Mouse (Mus musculus) thymus, postnatal 4 days (tissue): Measurements from ENCODE around the gene Lrrc49.

ENCODE experiments used
- DNase-seq: peaks from one replicate; pipeline ENCODE4 v3.0.0; 2021

Lrrc49 gene

DNA sequence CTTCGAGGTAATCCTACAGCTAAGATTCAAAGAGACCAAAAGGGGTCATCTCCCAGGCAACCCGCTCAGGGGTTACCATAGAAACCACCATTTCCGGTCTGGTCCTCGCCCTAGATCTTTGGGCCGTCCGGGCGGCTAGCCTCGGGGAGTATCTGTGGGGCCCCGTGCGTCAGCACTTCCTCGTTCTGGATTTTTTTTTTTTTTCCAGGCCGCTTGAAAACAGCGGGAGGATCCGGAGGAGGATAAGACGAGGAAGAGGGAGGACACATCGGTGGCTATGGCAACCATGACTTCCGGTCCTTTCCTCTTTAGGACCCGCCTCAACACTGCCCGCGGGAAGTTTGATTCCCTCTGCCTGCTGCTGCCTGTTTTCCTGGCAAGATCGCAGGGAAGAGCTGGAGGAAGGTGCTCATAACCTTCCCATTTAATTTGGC, at the start of gene Lrrc49:
Gene Lrrc49 (minus strand): TSS at position 268 of the 434 bp plus-strand sequence.
- peak; percentile 84 for DNase-seq

DNA sequence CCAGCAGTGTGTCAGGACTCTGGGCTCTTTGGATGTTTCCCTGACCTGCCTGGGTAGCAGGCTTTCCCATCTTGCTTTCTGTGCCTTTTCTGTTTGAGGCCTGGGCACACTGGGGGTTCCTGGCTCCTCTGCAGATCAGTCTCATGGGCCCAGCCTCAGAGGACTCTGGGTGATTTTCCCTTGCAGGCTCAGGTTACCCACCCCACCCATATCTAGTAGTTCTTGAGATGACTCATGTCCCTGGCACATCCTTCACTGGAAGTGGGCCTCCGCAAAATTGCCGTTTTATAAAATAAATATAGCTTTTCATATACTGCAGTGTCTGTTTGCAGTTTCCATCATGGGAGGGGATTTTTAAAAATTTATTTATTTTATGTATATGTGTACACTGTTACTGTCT, 46.4 kb upstream of the Lrrc49 start:
- no peak for DNase-seq

DNA sequence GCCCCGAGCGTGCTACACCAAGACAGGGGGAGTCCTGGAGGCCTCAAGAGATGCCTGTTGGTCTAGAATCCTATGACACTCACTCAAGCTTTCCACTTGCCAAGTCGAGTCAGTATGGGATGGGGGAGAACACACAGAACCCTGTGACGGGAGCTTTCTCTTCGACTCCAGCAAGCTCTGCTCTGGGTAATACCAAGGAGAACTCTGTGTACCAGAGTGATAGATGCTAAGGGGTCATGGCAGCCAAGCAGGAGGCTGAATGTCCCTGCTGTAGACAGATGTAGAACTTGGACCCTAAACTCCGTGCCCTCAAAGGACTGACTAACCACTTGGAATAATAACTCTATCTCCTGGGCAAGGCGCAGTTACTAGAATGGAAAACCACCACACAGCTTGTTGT, 37.0 kb upstream of the Lrrc49 start:
- DNase-seq, result no peak

DNA sequence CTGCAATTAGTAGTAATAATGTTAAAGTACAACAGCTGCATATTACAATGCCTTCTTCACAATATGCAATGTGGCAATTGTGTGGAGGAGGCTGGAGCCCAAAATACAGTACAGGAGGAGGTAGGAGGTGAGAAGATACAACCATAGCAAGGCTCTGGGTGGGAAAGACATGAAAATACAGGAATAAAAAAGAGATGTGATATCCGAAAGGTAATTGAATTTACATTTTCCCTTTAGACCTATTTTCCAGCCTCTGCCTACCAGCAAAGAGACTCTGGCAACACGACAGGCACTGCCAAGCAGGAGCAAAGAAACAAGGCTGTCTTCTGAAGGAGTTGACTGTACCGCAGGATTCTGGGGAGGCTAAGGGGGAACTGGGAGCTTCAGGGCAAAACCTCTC, 31.7 kb upstream of the Lrrc49 start:
- no peak for DNase-seq

DNA sequence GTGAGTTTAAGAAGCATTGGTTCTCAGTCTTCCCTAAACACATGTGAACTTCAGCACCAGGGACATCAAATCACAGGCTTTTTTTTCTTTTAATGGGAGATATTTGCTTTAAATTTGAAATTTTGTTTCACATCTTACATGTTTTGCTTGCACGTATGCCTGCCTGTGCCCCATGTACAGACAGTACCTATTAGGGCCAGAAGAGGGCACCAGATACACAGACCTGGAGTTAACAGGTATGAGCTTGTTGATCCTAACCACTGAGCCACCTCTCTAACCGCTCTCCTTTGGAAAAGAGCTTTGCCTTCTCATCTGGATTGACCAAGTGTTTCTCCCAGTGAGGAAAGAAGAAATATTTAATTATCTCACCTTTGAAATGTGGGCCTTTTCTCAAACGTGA, 30.3 kb upstream of the Lrrc49 start:
- DNase-seq, result peak; percentile 73

DNA sequence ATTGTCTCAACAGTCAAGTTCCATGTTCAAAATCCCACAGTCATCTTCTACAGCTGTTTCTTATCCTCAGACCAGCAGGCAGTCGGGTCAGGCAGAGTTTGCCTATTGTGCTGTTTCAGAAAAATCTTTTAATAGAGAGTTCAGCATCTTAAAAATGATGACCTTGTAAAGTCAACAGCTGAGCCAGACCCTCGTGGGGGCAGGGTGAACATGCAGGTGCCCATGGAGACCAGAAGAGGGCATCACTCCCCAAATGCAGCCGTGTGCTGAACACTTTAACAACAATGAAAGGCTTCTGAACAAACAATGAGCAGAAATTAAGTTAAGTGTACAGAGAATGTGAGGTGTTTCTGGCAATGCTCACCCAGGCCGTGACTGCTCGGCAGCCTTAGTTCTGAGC, 27.9 kb upstream of the Lrrc49 start:
- no peak for DNase-seq

DNA sequence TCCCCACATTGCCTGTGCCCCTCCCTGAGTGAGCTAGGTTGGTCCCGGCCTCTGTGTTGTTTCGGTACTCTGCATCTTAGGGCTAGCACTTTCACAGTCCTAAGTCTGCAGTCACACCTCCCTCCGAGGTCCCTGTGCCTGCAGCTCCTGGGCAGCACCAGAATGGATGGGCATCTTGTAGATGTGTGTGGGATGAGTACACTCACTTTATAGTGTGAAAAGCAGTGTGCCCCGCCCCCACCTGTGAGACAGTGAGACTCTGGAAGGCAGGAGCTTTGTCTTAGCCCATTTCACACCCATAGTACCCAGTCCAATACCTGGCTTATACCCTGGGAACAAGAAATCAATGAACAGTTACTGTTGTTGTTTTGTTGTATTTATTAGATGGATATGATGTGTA, 27.3 kb upstream of the Lrrc49 start:
- no peak for DNase-seq

DNA sequence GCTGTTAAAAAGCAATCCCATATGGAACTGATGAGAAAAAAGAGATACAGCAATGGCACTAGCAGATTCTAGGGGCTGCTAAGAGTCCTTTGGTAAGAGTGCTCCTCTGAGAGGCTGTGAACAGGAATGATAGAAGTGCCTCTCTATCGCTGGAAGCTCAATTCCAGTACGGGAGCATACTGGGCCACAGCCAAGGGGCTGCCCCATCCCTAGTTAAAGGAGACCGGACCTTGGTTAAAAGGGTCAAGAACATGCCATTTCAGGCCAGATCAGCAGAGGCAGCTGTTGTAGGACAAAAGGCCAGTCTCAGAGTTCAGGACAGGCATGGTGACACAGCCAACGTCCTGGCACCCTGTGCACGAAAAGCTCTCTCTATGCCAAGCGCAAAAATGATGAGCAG, 26.2 kb upstream of the Lrrc49 start:
- no peak for DNase-seq

DNA sequence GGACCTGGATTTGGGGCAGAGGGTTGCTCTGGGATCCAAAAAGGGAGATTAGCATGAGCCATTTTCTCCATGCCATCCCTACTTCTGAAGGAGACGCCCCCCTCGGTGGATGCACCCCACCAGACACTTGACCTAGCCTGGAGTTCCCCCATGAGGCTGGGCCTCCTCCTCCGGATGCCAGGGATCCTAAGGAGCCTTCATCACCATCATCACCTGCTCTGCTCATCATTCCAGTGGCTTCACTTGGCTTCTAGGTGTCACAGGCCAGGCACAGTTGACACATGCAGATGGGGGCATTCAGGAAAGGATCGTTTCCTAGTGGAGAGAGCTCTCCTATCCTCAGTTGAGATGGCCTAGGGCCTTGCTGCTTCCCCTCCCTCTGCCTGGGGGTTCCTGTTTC, 25.7 kb upstream of the Lrrc49 start:
- no peak for DNase-seq

DNA sequence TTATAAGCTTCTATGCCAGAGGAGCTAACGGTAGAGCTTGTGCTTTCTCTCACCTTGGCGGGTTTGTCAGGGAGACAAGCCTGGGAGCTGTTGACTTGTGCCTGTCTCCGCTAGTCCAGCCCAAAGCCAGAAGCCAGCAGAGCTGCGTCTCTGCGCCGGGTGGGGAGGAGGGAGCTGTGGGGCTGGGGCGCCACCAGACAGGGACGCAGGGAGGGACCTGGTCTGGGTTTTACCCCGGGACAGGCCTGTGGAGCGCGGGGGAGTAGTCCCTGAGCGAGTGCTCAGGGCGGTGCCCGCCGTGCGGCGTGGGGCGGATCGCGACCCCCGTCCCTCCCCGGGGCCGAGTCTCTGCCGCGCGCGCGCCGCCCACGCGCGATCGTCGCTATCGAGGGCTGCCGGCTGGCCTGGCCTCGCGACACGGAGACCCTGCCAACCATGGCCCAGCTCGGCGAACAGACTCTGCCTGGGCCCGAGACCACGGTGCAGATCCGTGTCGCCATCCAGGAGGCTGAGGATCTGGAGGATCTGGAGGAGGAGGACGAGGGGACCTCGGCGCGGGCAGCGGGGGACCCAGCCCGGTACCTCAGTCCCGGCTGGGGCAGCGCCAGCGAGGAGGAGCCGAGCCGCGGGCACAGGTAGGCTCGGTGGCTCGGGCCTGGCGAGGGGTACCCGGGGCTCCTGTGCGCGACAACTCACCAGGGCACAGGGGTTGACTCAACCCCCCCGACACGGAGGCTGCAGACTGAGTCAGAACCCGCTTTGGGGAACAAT, 25.0 kb upstream of the Lrrc49 start, which contains the start of gene Larp6:
Gene Larp6 (plus strand): TSS at position 219 of the 771 bp plus-strand sequence.
- DNase-seq, result peak; percentile 37

DNA sequence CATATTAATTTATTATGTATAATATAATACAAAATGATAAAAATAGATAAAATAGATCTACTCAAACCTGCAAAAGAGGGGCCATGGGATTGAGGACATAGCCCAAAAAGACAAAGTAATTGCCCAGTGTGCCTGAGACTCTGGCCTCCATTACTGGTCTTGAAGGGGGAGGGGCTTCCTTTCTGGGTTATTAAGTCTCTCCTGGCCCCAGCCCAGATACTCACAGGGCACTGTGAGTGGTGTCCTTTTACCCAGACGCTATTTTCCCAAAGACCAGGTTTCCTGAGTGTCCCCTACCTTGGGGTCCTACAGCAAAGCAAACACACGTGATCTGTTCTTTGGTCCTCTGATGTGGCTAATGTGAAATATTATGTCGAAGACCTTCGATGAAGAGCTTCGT, 24.1 kb upstream of the Lrrc49 start:
- DNase-seq, result no peak

DNA sequence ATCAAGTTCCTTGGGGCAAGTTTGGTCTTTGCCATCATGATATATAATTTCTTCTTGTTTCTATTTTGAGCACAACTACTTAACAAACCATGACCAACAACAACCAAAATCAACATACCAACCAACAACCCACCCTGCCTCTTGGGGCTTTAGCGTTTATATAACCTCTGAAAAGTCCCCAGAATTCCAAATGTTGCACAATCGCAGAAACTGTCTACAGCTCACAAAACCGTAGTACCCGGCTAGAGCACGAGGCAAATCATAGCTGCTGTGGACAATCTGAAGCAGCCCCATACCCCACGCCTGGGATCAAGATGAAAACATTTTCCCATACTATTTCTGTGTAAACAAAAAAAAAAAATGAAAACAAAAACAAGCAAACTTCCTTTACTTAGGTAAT, 21.8 kb upstream of the Lrrc49 start:
- no peak for DNase-seq

DNA sequence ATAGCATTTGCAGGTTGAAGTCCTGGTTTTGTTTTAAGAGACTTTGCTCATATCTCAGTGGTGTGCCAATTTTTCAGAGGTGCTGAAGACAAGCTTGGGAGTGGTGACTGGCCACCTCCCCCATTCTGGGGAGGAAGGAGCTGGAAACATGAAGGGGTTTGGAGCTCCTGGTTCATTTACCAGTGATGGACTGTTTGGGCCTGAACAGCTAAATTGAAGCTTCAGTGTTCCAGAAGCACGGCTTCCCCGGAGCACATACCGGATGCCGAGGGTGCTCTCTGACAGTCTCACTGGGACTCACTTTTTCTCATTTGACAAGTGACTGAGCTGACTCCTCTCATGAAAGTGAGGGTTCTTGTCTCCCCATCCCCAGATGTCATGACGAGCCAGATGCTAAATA, 20.6 kb upstream of the Lrrc49 start:
- DNase-seq, result no peak

DNA sequence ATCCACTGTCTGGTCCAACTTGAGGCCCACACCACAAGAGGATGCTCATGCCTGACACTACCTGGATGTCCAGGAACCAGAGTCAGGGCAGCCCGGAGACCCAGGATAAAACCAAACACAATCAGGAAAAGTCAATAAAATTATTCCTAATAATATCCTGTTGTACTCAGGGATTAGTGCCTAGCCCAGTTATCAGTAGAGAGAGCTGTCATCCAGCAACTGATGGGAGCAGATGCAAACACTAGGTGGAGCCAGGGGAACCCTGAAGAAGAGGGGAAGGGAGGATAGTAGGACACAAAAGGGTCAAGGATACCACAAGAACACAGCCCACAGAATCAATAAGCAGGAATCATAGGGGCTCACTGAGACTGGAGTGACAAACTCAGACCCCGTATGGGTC, 19.6 kb upstream of the Lrrc49 start:
- DNase-seq, result no peak

DNA sequence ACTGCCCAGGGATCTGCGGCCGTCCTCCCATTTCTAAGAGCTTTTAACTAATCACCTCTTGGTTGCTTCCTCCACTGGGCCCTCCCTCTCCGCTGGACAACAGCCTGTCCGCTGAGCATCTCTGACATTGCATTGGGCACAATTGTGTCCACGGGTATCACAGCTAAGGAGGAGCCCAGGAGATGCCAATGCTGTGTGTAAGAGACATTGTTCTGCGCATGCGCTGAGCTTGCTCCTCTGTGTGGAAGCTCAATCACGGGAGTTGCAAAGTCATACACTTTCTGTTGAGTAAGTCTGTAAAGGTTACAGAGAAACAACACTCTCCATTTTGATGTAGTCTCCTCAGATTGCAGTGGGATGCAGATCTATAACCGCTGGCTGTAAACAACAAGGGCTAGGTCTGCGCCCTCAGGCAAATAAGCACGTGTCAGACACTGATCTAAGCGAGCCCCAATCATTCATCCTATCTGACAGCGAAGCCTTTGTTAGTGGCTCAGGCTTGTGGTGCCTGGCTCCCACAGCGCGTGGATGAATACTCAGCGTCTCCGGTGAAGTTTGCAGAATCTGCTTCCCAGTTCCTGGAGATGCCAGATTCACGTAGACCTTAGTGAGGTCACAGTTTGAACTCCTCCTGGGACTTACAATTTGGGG, 11.7 kb upstream of the Lrrc49 start:
- DNase-seq, result no peak

DNA sequence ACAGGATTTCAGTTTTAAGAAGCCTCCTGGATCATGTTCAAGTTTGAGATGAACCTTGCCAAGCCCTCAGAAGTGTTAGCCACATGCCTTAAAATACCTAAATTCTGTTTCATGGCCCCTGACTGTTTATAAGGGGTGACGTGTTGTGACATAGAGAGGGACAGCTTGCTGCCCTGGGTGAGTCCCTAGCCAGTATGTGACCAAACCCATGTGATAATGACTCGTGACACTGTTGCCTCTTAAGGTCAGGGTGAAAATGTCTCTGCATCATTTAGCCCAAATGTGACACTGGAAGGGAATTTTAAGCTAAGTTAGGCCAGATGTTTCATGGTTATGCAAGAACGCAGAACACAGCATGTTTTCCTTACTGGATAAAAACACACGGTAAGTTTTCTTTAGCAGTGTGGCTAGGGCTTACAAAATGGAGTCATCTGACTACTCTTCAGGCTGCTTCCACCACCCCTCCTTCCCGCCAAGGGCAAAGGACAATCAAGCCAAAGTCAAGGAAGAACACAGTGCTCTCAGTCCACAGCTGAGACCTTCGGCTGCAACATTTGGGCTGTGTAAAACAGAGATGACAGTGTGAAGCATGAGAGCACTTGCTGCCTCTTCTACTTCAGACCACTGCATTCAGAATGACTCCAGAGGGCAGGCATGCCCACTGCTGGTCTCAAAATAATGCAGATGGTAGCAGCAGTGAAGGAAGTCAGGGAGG, 8.5 kb upstream of the Lrrc49 start:
- no peak for DNase-seq

DNA sequence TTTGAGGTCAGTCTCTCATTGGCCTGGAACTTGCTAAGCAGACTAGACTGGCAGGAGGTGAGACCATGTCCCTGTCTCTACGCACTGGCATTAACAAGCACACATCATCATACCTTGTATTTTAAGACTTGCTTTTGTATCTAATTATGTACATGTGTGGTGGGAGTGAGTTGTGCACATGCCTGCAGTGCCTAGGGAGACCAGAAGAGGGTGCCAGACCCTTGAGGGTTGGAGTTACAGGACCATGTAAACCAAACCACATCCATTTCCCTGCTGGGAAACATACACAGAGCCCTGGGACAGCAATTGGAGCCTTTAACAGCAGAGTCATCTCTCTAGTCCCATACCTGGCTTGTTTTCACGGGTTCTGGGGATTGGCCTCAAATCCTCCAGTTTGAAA, 6.0 kb upstream of the Lrrc49 start:
- peak; percentile 68 for DNase-seq

DNA sequence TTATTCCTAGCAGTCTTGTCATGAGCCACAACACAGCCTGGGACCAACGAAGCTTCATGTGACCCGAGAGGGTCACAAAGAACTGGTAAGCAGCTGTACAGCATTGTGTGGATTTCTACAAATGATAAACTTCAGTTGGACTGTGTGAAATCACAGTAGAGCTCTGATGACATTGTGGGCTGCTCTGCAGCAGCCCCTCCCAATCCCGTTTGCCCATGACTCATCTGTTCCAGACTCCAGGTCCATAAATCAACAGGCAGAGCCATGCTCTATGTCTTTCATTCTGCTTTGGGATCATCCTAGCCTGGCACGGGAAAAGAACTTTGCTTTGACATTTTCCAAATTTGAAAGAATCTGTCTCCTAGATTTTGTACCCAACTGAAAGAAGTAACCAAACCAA, 4.7 kb upstream of the Lrrc49 start:
- DNase-seq, result no peak

DNA sequence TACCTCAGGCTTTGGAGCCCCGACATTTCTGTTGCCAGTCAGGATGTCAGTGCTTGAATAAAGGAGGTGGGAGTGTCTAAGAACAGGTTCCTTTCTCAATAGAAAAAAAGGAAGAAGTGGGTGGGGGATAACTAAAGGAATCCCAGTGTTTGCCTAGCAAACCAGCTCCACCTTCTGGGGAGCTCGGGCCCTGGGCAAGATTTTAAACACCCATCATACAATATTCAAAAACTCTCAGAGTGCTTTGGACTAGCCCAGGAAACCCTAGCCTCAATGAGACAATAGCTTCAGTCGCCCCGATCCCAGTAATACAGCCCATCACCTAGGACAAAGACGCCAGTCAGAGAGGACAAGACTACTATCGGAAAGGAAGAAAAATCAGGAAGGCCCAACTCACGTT, 543 bp downstream of the Lrrc49 start:
- no peak for DNase-seq

DNA sequence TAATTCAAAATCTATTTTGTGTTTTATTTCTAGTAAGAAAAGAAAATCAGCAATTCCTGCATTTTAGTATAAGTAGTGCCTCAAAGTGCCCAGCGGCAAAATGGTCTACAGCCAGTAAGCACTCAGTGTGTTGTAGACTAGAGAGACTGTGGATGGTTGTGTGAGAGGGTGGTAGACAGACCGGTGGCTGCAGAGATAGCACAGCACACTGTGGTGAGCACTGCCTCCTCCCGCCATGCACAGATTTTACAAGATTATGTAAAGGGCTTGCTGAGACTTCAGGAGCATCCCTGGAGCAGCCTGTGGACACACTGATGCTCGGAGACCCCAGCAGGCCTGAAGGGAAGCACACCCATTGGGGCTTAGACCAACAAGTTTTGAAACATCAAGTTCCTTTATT, 5.2 kb downstream of the Lrrc49 start:
- no peak for DNase-seq

DNA sequence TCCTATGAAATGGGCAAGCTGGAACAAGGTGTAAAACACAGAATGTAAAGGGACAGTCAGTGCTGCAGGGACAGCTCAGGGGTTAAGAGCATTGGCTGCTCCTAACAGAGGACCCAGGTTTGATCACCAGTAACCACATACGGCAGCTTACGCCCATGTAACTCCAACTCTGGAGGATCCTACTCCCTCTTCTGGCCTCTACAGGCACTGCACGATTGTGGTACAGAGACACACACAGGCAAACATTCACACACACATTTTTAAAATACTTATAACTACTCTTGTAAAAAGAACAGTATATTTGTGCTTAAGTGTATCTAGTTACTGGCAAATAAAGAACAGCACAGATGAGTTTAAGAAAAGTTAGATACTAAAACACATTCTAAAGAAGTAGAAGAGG, 7.0 kb downstream of the Lrrc49 start:
- DNase-seq, result peak; percentile 53

DNA sequence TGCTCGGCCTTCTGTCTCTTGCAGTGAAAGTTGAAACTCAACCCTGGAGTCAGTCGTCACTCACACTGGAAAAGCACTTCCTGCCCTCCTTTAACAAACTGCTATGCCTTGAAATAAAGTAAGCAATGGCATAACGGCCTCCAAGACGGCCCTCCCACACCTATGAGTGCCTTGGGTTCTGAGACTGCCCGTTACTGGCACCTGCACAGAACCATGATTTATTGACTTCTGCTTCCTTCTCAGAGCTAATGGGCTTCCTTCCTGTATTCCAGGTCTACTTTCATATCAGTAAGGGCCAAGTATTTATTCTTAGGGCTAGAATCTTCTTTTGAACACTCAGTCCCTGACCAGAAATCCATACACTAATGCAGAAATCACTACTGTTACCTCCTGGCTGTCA, 9.0 kb downstream of the Lrrc49 start:
- no peak for DNase-seq

DNA sequence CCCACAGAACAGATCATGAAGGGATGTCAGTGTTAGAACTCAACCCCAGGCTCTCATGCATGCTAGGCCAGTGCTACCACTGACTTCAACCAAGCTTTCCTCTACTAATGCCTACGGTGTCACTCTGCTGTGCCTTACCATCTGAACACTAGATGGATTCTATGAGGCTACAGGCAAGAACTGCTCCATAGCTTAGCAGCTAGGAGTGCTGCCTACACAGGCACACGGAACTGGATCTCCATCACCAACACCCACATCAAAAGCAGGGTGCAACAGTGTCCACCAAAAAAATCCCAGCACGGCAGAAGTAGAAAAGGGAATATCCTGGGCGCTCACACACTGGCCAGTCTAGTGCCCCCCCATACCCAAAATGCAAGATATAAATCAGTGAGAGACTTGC, 11.5 kb downstream of the Lrrc49 start:
- DNase-seq, result no peak

DNA sequence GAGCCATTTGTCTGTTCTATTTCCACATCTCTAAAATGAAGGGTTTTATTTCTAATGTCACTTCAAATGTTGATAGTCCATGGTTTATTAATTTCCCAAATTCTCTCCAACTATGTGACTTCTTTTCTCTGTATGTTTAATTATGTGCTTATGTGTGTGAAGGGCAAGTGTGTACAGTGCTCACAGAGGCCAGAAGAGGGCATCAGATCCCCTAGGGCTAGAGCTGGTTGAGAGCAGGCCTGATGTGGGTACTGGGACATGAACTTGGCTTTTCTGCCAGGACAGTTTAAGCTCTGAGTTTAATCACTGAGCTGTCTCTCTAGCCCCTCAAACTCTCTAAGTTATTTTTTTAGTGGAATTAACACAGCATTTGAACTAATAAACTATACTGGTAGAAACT, 13.2 kb downstream of the Lrrc49 start:
- DNase-seq, result no peak
